Mouse (Mus musculus): ENCODE measurements around the gene Ccl5. TPM values are rescaled to one million over a fixed set of nuclear protein-coding genes. Genes with fewer than 3 reads are reported as not detected.

Ccl5 gene
- total RNA-seq (2023) = 10 to 100 TPM; 24.6 to 29.4 TPM

DNA sequence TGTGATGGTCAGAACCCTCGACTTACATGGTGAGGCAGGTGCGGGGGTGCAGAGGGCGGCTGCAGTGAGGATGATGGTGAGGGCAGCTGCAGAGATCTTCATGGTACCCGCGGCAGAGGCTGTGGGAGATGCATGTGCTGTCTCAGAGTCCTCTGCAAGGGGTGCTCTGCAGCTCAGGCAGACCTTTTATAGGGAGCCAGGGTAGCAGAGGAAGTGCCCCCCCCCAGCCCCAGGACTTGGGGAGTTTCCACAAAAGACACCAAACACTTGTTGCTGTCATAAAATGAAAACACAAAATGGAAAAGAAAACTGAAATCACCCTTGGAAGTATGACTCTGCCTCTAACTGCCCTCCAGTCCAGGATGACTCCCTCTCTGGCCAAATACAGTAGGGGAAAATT is at the start of gene Ccl5:
Gene Ccl5, minus strand, starts transcription at position 159 of the 400 bp plus-strand sequence.

DNA sequence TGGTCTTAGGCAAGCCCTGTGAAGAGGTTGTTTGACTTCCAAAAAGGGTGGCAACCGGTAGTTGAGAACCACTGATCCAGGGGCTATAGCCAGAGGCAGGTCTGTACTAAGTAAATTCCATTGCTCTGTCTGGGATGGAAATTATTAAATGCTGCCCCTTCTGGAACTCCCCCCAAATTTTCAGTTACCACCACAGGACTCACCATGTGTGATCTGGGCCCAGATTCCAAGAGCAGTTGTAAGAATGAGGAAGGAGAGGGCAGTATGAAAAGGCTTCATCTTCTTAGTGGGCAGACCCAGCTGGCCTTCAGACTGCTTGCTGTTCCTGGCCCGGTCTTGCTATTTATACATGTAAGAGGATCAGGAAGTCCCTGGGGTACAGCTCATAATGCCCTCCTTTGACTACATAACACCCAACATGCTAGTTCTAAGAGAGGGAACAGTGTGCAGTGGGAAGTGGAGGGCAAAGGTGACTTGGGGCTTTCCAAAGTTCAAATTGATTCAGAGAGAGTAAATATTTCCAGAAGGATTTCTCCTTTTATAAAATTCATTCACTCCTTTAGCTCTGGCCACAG is 48.0 kb upstream of the Ccl5 start, which contains the start of gene Ccl9:
Gene Ccl9, minus strand, starts transcription at position 451 of the 575 bp plus-strand sequence.

DNA sequence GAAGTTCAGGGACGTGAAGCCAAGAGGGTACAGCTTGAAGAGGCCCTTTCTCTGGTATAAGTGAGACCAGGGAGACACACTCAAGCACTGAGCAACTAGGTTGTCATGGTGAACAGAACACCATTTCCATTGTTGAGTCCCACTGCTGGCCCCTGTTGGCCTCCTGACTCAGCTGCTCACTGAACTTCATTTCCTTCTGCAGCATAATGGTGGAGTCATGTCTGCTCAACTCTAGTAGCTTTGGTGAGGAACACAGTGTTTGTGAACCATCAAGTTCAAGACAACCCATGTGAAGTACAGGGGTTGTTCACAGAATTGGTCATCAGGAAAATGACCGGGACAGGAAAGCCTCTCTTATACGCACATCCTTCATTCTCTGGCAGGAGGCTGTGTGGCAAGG is 8.2 kb downstream of the Ccl5 start, which contains the start of gene Heatr9:
Gene Heatr9, minus strand, starts transcription at position 101 of the 400 bp plus-strand sequence.

Other genes with a start within 250 kb of the Ccl5 start
- gene Slfn14, start 243.8 kb downstream of the Ccl5 start, total RNA-seq (2023) = not detected
- gene Ap2b1, start 231.5 kb downstream of the Ccl5 start, total RNA-seq (2023) = 100 to 1,000 TPM in 1 of 2 experiments, 10 to 100 TPM in 1; 99.8 to 102 TPM
- gene Pex12, start 227.9 kb downstream of the Ccl5 start, total RNA-seq (2023) = 10 to 100 TPM in 1 of 2 experiments, 1 to 10 TPM in 1; 7.6 to 15.7 TPM
- under 1 TPM; 0.24 to 0.63 TPM for gene Rasl10b, start 121.4 kb downstream of the Ccl5 start, total RNA-seq (2023)
- gene Gas2l2, start 101.1 kb downstream of the Ccl5 start, total RNA-seq (2023) = not detected
- gene 1700020L24Rik, start 92.8 kb downstream of the Ccl5 start, total RNA-seq (2023) = 1 to 10 TPM; 1.2 to 1.4 TPM
- 1 to 10 TPM; 1.5 TPM for gene Mmp28, start 67.4 kb downstream of the Ccl5 start, total RNA-seq (2023)
- gene Taf15, start 57.4 kb downstream of the Ccl5 start, total RNA-seq (2023) = 10 to 100 TPM; 82.3 to 97.0 TPM
- gene Heatr9, start 8.3 kb downstream of the Ccl5 start, total RNA-seq (2023) = not detected
- gene Ccl9, start 48.1 kb upstream of the Ccl5 start, total RNA-seq (2023) = 100 to 1,000 TPM; 325 to 345 TPM
- 100 to 1,000 TPM; 669 to 836 TPM for gene Ccl6, start 62.6 kb upstream of the Ccl5 start, total RNA-seq (2023)
- not detected for gene Rpl9-ps1, start 115.1 kb upstream of the Ccl5 start, total RNA-seq (2023)
- 100 to 1,000 TPM; 186 to 201 TPM for gene Ccl3, start 118.8 kb upstream of the Ccl5 start, total RNA-seq (2023)
- gene Ccl4, start 132.1 kb upstream of the Ccl5 start, total RNA-seq (2023) = 10 to 100 TPM; 23.7 to 26.8 TPM
- 100 to 1,000 TPM in 1 of 2 experiments, 10 to 100 TPM in 1; 80.2 to 115 TPM for gene Wfdc17, start 173.5 kb upstream of the Ccl5 start, total RNA-seq (2023)
- 1 to 10 TPM; 1.5 to 3.1 TPM for gene Wfdc18, start 178.5 kb upstream of the Ccl5 start, total RNA-seq (2023)
- gene Wfdc21, start 216.4 kb upstream of the Ccl5 start, total RNA-seq (2023) = not detected
- 10 to 100 TPM; 20.8 to 23.0 TPM for gene Heatr6, start 223.2 kb upstream of the Ccl5 start, total RNA-seq (2023)